Mouse (Mus musculus): Measurements from ENCODE around the gene Il13.
A peak's percentile ranks its signal among the peaks of the same experiment; 100 is the strongest.

- TF ChIP-seq MAZ (IDR thresholded peaks at IDR 0.05; ENCODE audit: low read depth, low read length): peak; percentile 94
- peak; percentile 94 to 99 for TF ChIP-seq CTCF (conservative IDR thresholded peaks at IDR 0.05 in 1 of 2, IDR thresholded peaks at IDR 0.05 in 1 of 2; ENCODE audit: low read depth in 2 of 2, low read length in 2 of 2)
- TF ChIP-seq NELFE (IDR thresholded peaks at IDR 0.05; ENCODE audit: low read depth, low read length): peak; percentile 72
- peak; percentile 53; the same call in 1 of the 2 replicates for TF ChIP-seq MAFK (IDR thresholded peaks at IDR 0.05; ENCODE audit: insufficient replicate concordance, low read length)
- peak; percentile 40 for TF ChIP-seq POLR2A (IDR thresholded peaks at IDR 0.05; ENCODE audit: low read depth, low read length)
- TF ChIP-seq POLR2AphosphoS2 (IDR thresholded peaks at IDR 0.05; ENCODE audit: low read depth, low read length): no peak
- TF ChIP-seq MYC (IDR thresholded peaks at IDR 0.05; ENCODE audit: low read depth, low read length): peak; percentile 86
These were observed 6.6 kb downstream of the Il13 start for GRCm38 (mm10) chr11:53627859-53628258.
